Mouse (Mus musculus) liver, embryonic 13.5 days (tissue): ENCODE results near the gene Fbxo22. TPM values are rescaled to one million over a fixed set of nuclear protein-coding genes. Genes with fewer than 3 reads are reported as not detected.
"Not testable (repeated sequence)": the region's sequence is repeated elsewhere in the genome, so short reads cannot be mapped to it uniquely, and the experiment has no call there.

Experiments used
- ATAC-seq: fragments of 200-750 bp; cut with Nextera tagmentation; 2 replicates; pipeline ENCODE4 v1.8.0; 2017; ENCODE audit warnings: low read depth, mild to moderate bottlenecking, moderate number of reproducible peaks, moderate library complexity
- DNase-seq: peaks from one replicate; pipeline ENCODE4 v3.0.0; 2022
- H3K27ac ChIP-seq: fragments of 300-500 bp; sonication (generic); 2 replicates; pipeline ENCODE4 v1.5.1; 2015; ENCODE audit warnings: moderate library complexity, mild to moderate bottlenecking, inconsistent platforms
- H3K27me3 ChIP-seq: fragments of 300-500 bp; sonication (generic); 2 replicates; pipeline ENCODE4 v1.6.1; 2015; ENCODE audit warnings: mild to moderate bottlenecking, inconsistent platforms
- H3K36me3 ChIP-seq: fragments of 300-500 bp; sonication (generic); 2 replicates; pipeline ENCODE4 v1.6.1; 2015; ENCODE audit warnings: mild to moderate bottlenecking, inconsistent platforms
- H3K4me1 ChIP-seq: fragments of 300-500 bp; sonication (generic); replicated peaks from 2 replicates; pipeline ENCODE4 v1.6.1; 2015; ENCODE audit warnings: inconsistent platforms
- H3K4me2 ChIP-seq: fragments of 300-500 bp; sonication (generic); 2 replicates; pipeline ENCODE4 v1.6.1; 2015; ENCODE audit warnings: inconsistent platforms, mild to moderate bottlenecking, moderate library complexity
- H3K4me3 ChIP-seq: fragments of 300-500 bp; sonication (generic); replicated peaks from 2 replicates; pipeline ENCODE4 v1.5.1; 2015; ENCODE audit warnings: mild to moderate bottlenecking, inconsistent platforms
- H3K9ac ChIP-seq: fragments of 300-500 bp; sonication (generic); 2 replicates; pipeline ENCODE4 v1.6.1; 2015; ENCODE audit warnings: mild to moderate bottlenecking, inconsistent platforms
- H3K9me3 ChIP-seq: fragments of 300-500 bp; sonication (generic); replicated peaks from 2 replicates; pipeline ENCODE4 v1.6.1; 2016; ENCODE audit warnings: inconsistent platforms
- WGBS: fragments of 180-500 bp; shearing (Covaris S2); methylation state at CpG from one replicate; pipeline ENCODE4 v1.1.7; 2015; ENCODE audit not compliant: insufficient replicate concordance; 5-methylcytosine and 5-hydroxymethylcytosine counted together
- polyA plus RNA-seq: library from polyadenylated mRNA; unstranded; fragments of >200 nt; fragmentation: Nextera tagmentation; extraction: Ambion mirVana; gene quantifications from 2 replicates; pipeline ENCODE4 v1.2.1, GENCODE M21; 2015

The Fbxo22 gene
- polyA plus RNA-seq, 1 experiment from 2014 or later = 24.6 TPM

- 76% methylated on average over 3 of the region's 3 CpGs for WGBS
- no peak overlapping the region for H3K9ac ChIP-seq
- no peaks in the 10 kb centered on the region for H3K27me3 ChIP-seq
- peaks cover 10% of the 10 kb centered on the region for H3K4me1 ChIP-seq
- H3K36me3 ChIP-seq = peaks cover 73% of the 10 kb centered on the region
- no peak overlapping the region for H3K27ac ChIP-seq
- no peak for ATAC-seq
- no peak overlapping the region for H3K4me3 ChIP-seq
- no peak for DNase-seq
- H3K4me2 ChIP-seq = no peak overlapping the region
- no peaks in the 10 kb centered on the region for H3K9me3 ChIP-seq
Measured at GRCm38 (mm10) chr9:55215648-55216047, 6.9 kb downstream of the Fbxo22 start.

- peaks cover 77% of the 10 kb centered on the region for H3K36me3 ChIP-seq
- no peak overlapping the region for H3K9ac ChIP-seq
- H3K4me1 ChIP-seq = peaks cover 7% of the 10 kb centered on the region
- no peak overlapping the region for H3K4me3 ChIP-seq
- ATAC-seq = no peak
- no peak for DNase-seq
- no peak overlapping the region for H3K27ac ChIP-seq
- H3K4me2 ChIP-seq = no peak overlapping the region
- 81% methylated on average over 2 of the region's 2 CpGs for WGBS
- no peaks in the 10 kb centered on the region for H3K27me3 ChIP-seq
- no peaks in the 10 kb centered on the region for H3K9me3 ChIP-seq
Measured at GRCm38 (mm10) chr9:55216078-55216477, 7.4 kb downstream of the Fbxo22 start.

GRCm38 (mm10) chr9:55217381-55217780 lies 8.7 kb downstream of the Fbxo22 start:
- Histone ChIP-seq H3K27ac (no peak overlapping the region), H3K4me3 (no peak overlapping the region), H3K9ac (no peak overlapping the region), H3K4me2 (no peak overlapping the region), H3K4me1 (no peaks in the 10 kb centered on the region; the same call in 1 of the 2 replicates), H3K27me3 (no peaks in the 10 kb centered on the region), H3K9me3 (no peaks in the 10 kb centered on the region), H3K36me3 (peaks cover 88% of the 10 kb centered on the region)
- WGBS = 74% methylated on average over 3 of the region's 3 CpGs
- DNase-seq (no peak), ATAC-seq (no peak)

DNA sequence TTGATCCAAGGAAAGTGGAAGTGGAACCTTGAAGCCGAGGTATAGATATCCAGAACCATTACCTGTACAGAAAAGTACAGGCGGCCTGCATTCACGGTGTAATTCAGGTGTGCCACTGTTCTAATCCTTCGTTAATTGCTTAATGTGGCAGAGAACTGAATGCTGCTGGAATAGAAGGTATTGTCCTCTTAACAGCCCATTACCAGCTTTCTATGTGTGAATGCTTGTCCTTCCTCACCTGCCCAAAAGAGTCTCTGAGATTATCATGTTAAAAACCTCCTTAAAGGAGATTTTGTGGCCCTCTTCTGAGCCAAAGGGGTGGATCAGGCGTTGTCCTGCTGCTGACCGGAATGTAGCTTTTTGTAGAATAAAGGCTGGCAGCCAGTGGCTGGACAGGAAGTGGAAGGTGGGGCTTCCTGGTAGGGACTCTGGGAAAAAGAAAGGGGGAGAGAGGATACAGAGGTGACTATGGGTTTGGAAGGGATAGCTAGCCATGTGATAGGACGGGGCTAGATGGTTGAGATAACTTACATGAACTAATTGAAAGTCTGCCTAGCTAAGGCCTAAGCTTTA lies 16.5 kb downstream of the Fbxo22 start:
- WGBS = 77% methylated on average over 7 of the region's 7 CpGs
- Histone ChIP-seq H3K27me3 (no peaks in the 10 kb centered on the region), H3K4me1 (no peaks in the 10 kb centered on the region), H3K27ac (no peak overlapping the region), H3K4me3 (no peak overlapping the region), H3K4me2 (no peak overlapping the region), H3K9me3 (no peaks in the 10 kb centered on the region), H3K36me3 (peaks cover 45% of the 10 kb centered on the region), H3K9ac (no peak overlapping the region)
- no peak for DNase-seq
- no peak for ATAC-seq

DNA sequence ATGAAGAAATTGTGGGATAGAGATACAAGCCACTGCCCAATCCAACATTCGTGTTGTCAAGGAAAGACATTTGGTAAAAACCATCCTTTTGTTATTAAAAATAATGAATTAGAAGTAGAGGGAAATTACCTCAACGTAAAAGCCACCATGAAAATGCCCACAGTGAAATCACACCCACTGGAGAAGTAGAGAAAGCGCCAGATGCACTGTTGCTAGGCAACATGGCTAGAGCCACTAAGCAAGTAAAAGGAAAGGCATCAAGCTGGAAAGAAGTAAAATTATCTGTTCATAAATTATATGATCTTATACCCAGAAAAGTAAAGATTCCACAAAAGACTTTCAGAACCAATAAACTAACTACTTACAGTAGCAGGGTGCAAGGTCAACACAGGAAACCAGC lies 17.5 kb downstream of the Fbxo22 start:
- Histone ChIP-seq H3K27ac (no peak overlapping the region), H3K9me3 (no peaks in the 10 kb centered on the region), H3K4me3 (no peak overlapping the region), H3K36me3 (peaks cover 37% of the 10 kb centered on the region), H3K4me1 (no peaks in the 10 kb centered on the region), H3K27me3 (no peaks in the 10 kb centered on the region), H3K4me2 (no peak overlapping the region), H3K9ac (no peak overlapping the region)
- 79% methylated on average over 3 of the region's 3 CpGs for WGBS
- ATAC-seq = no peak
- no peak for DNase-seq

- Histone ChIP-seq H3K9ac (no peak overlapping the region), H3K27me3 (no peaks in the 10 kb centered on the region), H3K27ac (no peak overlapping the region), H3K4me1 (no peaks in the 10 kb centered on the region), H3K4me2 (no peak overlapping the region), H3K36me3 (peaks cover 19% of the 10 kb centered on the region), H3K9me3 (no peaks in the 10 kb centered on the region), H3K4me3 (no peak overlapping the region)
- 76% methylated on average over 4 of the region's 4 CpGs for WGBS
- ATAC-seq (no peak), DNase-seq (no peak)
Measured at GRCm38 (mm10) chr9:55228149-55228548, 19.4 kb downstream of the Fbxo22 start.

DNA sequence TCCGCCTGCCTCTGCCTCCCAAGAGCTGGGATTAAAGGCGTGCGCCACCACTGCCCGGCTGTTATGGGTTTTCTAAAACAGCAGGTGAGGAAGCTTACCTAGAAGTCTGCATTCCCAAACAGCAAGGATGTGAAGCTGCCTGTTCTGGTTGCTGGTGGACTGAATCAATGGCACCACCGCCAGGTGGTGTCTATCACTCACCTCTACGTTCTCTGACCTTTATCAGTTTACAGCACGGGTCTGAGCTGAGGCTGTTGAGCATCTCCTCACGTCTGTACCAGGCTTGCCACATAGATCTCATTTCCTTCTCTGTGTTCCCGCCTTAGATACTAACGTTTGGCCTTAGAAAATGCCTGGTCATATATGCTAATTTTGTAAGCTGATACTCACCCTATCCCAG lies 20.3 kb downstream of the Fbxo22 start:
- ATAC-seq (no peak), DNase-seq (no peak)
- Histone ChIP-seq H3K4me3 (no peak overlapping the region), H3K4me1 (no peaks in the 10 kb centered on the region), H3K9me3 (no peaks in the 10 kb centered on the region), H3K9ac (no peak overlapping the region), H3K36me3 (peaks cover 10% of the 10 kb centered on the region), H3K27ac (no peak overlapping the region), H3K4me2 (no peak overlapping the region), H3K27me3 (no peaks in the 10 kb centered on the region)
- 45% methylated on average over 10 of the region's 10 CpGs for whole genome bisulfite sequencing

- Histone ChIP-seq H3K27me3 (no peaks in the 10 kb centered on the region), H3K4me3 (no peak overlapping the region), H3K9ac (no peak overlapping the region), H3K9me3 (0 out of 2 replicates have a peak, but pooled peaks cover 2% of the 10 kb centered on the region), H3K36me3 (no peaks in the 10 kb centered on the region), H3K4me1 (no peaks in the 10 kb centered on the region), H3K4me2 (no peak overlapping the region), H3K27ac (no peak overlapping the region)
- DNase-seq (no peak), ATAC-seq (no peak)
- WGBS = 63% methylated on average over 6 of the region's 6 CpGs
Measured at GRCm38 (mm10) chr9:55231544-55231943, 22.8 kb downstream of the Fbxo22 start.

GRCm38 (mm10) chr9:55232110-55232509 lies 23.4 kb downstream of the Fbxo22 start:
- WGBS = 69% methylated on average over 5 of the region's 5 CpGs
- Histone ChIP-seq H3K27ac (no peak overlapping the region), H3K9me3 (0 out of 2 replicates have a peak, but pooled peaks cover 2% of the 10 kb centered on the region), H3K4me2 (no peak overlapping the region), H3K4me3 (no peak overlapping the region), H3K9ac (no peak overlapping the region), H3K4me1 (no peaks in the 10 kb centered on the region), H3K36me3 (no peaks in the 10 kb centered on the region), H3K27me3 (no peaks in the 10 kb centered on the region)
- no peak for ATAC-seq
- DNase-seq = no peak

- Histone ChIP-seq H3K4me3 (no peak overlapping the region), H3K27ac (no peak overlapping the region), H3K27me3 (no peaks in the 10 kb centered on the region), H3K4me2 (no peak overlapping the region), H3K4me1 (no peaks in the 10 kb centered on the region), H3K36me3 (no peaks in the 10 kb centered on the region), H3K9ac (no peak overlapping the region), H3K9me3 (0 out of 2 replicates have a peak, but pooled peaks cover 2% of the 10 kb centered on the region)
- ATAC-seq = no peak
- DNase-seq = no peak
- 77% methylated on average over 7 of the region's 7 CpGs for WGBS
Measured at GRCm38 (mm10) chr9:55232586-55232985, 23.9 kb downstream of the Fbxo22 start.

DNA sequence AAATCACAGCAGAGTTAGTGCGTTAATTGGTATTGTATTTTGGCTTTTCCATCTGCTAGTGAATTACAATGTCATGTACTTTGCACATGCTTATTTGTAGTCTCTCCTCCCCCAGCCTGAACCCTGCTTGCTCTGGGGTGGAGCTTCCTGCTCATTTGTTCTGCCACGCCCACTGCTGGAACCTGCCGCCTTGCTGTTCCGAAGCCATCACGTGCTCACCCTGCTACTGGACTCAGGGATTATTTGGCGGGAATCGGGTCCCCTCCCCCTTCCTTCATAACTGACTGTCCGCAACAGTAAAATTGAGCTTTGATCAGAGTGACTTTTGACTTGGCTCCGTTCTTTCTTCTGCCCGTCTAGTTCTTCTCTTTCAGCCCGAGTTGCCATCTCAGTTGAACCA lies 24.4 kb downstream of the Fbxo22 start:
- H3K27ac ChIP-seq, H3K36me3 ChIP-seq, H3K4me1 ChIP-seq, H3K9ac ChIP-seq, H3K9me3 ChIP-seq, H3K4me2 ChIP-seq, ATAC-seq, H3K4me3 ChIP-seq, H3K27me3 ChIP-seq, DNase-seq: not testable (repeated sequence)
- 54% methylated on average over 11 of the region's 11 CpGs for WGBS
